Mouse (Mus musculus) duodenum, adult 2 months (tissue): ENCODE measurements around the gene Lcn3. TPM values are rescaled to one million over a fixed set of nuclear protein-coding genes. Genes with fewer than 3 reads are reported as not detected.

Source experiments
- polyA plus RNA-seq: library from polyadenylated mRNA; depleted of rRNA; stranded (reverse); fragments of >200 nt; gene quantifications from 2 replicates; pipeline ENCODE4 v1.2.3, GENCODE M21; 2012; ENCODE audit warnings: low replicate concordance; rRNA removed

Lcn3 gene
- polyA plus RNA-seq: not detected in 2 replicates

DNA sequence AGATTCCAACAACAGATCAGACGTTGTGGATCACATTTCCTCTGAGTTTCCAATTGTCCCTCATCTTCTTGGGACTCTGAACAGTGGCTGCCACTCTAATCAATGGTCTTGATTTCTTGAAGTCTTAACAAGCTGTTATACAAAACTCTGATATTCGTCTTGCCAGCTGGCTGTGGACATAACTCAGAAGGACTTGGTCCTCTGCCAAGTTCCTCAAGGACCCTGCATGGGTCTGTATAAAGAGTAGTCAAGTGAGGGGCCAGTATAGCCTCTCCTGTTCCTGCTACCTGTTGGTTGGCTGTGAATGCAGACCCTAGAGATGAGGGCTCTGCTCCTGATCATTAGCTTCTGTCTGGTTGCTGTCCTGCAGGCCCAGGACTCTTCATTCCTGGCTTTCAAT is at the start of gene Lcn3:
TSS of gene Lcn3 (plus strand) at position 301 of the 400 bp plus-strand sequence.

GRCm38 (mm10) chr2:25736709-25737108 is 28.7 kb upstream of the Lcn3 start, which contains the start of gene Obp2b:
Gene Obp2b (plus strand): TSS chr2:25737009.

DNA sequence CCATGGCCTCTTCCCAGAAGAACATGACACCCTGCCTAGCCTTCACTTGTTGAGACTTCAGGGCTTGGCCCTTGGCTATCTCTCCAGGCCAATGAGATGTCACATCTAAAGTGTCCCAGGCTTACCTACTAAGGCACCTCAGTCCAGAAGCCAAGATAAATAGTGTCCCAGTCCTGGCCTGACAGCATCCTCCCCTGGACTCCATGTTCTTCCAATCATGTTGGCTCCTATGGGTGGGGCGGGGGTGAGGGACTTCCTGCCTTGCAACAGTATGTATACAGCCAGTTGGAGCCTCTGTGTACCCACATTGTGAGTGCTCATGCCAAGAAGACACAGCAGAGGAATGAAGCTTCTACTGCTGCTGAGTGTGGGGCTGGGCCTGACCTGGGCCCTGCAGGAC is 11.3 kb downstream of the Lcn3 start, which contains the start of gene Lcn11:
TSS of gene Lcn11 (plus strand) at position 301 of the 400 bp plus-strand sequence.

DNA sequence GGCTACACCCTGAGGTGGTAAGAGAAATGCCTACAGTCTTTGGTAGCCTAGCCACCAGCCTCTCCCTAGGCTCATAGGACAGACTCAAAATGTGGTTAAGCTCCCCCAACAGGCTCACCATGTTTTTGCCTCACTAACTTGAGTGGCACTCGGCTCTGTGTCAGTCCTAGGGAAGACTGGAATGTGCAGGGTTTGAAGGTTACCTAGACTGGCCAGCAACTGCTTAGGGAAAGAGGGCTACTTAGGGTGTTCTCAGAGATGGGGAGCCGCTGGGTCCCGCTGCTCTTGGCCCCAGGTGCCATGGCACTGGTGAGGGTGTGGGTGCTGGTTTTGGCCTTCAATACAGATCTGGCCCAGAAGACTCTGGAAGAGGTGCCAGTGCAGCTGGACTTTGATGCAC is 16.6 kb downstream of the Lcn3 start, which contains the start of gene Gm13539:
TSS of gene Gm13539 (plus strand) at position 301 of the 400 bp plus-strand sequence.

DNA sequence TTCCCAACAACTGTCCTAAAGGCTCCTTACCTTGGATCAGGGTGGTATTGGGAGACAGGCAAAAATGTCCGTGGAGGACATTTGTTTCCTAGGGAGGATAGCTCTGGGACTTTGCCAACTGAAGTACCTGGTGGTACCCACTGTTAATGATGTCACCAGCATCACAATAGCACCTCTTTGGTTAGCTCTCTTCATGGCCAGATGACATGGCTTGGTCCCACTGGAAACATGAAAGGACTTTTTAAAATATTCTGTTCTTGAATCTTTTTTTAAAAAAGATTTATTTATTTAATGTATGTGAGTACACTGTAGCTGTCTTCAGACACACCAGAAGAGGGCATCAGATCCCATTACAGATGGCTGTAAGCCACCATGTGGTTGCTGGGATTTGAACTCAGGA is 50.4 kb downstream of the Lcn3 start, which contains the start of gene Glt6d1:
TSS of gene Glt6d1 (minus strand) at position 101 of the 400 bp plus-strand sequence.

Other genes starting within 250 kb of the Lcn3 start
- 9.0 and 10.8 TPM in 2 replicates for gene Traf2, start 218.6 kb upstream of the Lcn3 start, polyA plus RNA-seq
- 164 and 294 TPM in 2 replicates for gene Edf1, start 207.7 kb upstream of the Lcn3 start, polyA plus RNA-seq
- gene Mamdc4, start 190.7 kb upstream of the Lcn3 start, polyA plus RNA-seq: 1.1 and 1.9 TPM in 2 replicates
- gene Phpt1, start 190.3 kb upstream of the Lcn3 start, polyA plus RNA-seq: 19.8 and 30.6 TPM in 2 replicates
- 1.4 and 1.7 TPM in 2 replicates for gene Ajm1, start 183.8 kb upstream of the Lcn3 start, polyA plus RNA-seq
- gene Rabl6, start 157.0 kb upstream of the Lcn3 start, polyA plus RNA-seq: 56.5 and 60.5 TPM in 2 replicates
- not detected in 2 replicates for gene Ccdc183, start 147.9 kb upstream of the Lcn3 start, polyA plus RNA-seq
- gene Tmem141, start 143.6 kb upstream of the Lcn3 start, polyA plus RNA-seq: 9.9 and 11.7 TPM in 2 replicates
- gene Fcna, start 137.5 kb upstream of the Lcn3 start, polyA plus RNA-seq: 0.89 and 1.2 TPM in 2 replicates
- gene Lcn8, start 112.4 kb upstream of the Lcn3 start, polyA plus RNA-seq: not detected in 2 replicates
- gene Lcn5, start 107.6 kb upstream of the Lcn3 start, polyA plus RNA-seq: not detected in 2 replicates
- not detected in 2 replicates for gene Lcn6, start 88.8 kb upstream of the Lcn3 start, polyA plus RNA-seq
- not detected in 2 replicates for gene Lcn10, start 82.8 kb upstream of the Lcn3 start, polyA plus RNA-seq
- not detected in 2 replicates for gene Obp2a, start 65.5 kb upstream of the Lcn3 start, polyA plus RNA-seq
- gene Bmyc, start 58.8 kb upstream of the Lcn3 start, polyA plus RNA-seq: 28.7 and 33.0 TPM in 2 replicates
- not detected in 2 replicates for gene Obp2b, start 28.6 kb upstream of the Lcn3 start, polyA plus RNA-seq
- not detected in 2 replicates for gene Lcn11, start 11.4 kb downstream of the Lcn3 start, polyA plus RNA-seq
- not detected in 2 replicates for gene Gm13539, start 16.7 kb downstream of the Lcn3 start, polyA plus RNA-seq
- not detected in 2 replicates for gene Glt6d1, start 50.3 kb downstream of the Lcn3 start, polyA plus RNA-seq
- gene Lcn9, start 57.6 kb downstream of the Lcn3 start, polyA plus RNA-seq: not detected in 2 replicates
- not detected in 2 replicates for gene Sohlh1, start 81.7 kb downstream of the Lcn3 start, polyA plus RNA-seq
- gene Kcnt1, start 98.2 kb downstream of the Lcn3 start, polyA plus RNA-seq: 2.1 and 2.4 TPM in 2 replicates
- 1.7 and 2.2 TPM in 2 replicates for gene Camsap1, start 217.7 kb downstream of the Lcn3 start, polyA plus RNA-seq